Mouse (Mus musculus): ENCODE results near the gene Tmem273. TPM values are rescaled to one million over a fixed set of nuclear protein-coding genes. Genes with fewer than 3 reads are reported as not detected.

The Tmem273 gene
- not detected in 2 replicates for polyA plus RNA-seq (2012)

GRCm38 (mm10) chr14:32785556-32786130, at the start of gene Tmem273:
Gene Tmem273, plus strand, starts transcription at chr14:32785963.
- TF ChIP-seq GATA1 (IDR thresholded peaks at IDR 0.05; ENCODE audit: low read length), result no peak

- no peak for TF ChIP-seq GATA1 (IDR thresholded peaks at IDR 0.05; ENCODE audit: low read length)
Observed at GRCm38 (mm10) chr14:32736561-32736960, 49.2 kb upstream of the Tmem273 start.

GRCm38 (mm10) chr14:32738586-32738985, 47.2 kb upstream of the Tmem273 start:
- TF ChIP-seq GATA1 (IDR thresholded peaks at IDR 0.05; ENCODE audit: low read length), result no peak

GRCm38 (mm10) chr14:32748519-32748918, 37.2 kb upstream of the Tmem273 start:
- TF ChIP-seq GATA1 (IDR thresholded peaks at IDR 0.05; ENCODE audit: low read length), result no peak

GRCm38 (mm10) chr14:32750727-32751126, 35.0 kb upstream of the Tmem273 start:
- TF ChIP-seq GATA1 (IDR thresholded peaks at IDR 0.05; ENCODE audit: low read length), result no peak

GRCm38 (mm10) chr14:32754286-32754685, 31.5 kb upstream of the Tmem273 start:
- TF ChIP-seq GATA1 (IDR thresholded peaks at IDR 0.05; ENCODE audit: low read length), result no peak

GRCm38 (mm10) chr14:32762177-32762576, 23.6 kb upstream of the Tmem273 start:
- TF ChIP-seq GATA1 (IDR thresholded peaks at IDR 0.05; ENCODE audit: low read length), result no peak

- no peak for TF ChIP-seq GATA1 (IDR thresholded peaks at IDR 0.05; ENCODE audit: low read length)
Observed at GRCm38 (mm10) chr14:32770563-32770962, 15.2 kb upstream of the Tmem273 start.

- no peak for TF ChIP-seq GATA1 (IDR thresholded peaks at IDR 0.05; ENCODE audit: low read length)
Observed at GRCm38 (mm10) chr14:32772085-32772484, 13.7 kb upstream of the Tmem273 start.

- TF ChIP-seq GATA1 (IDR thresholded peaks at IDR 0.05; ENCODE audit: low read length), result no peak
Observed at GRCm38 (mm10) chr14:32772791-32773190, 13.0 kb upstream of the Tmem273 start.

- TF ChIP-seq GATA1 (IDR thresholded peaks at IDR 0.05; ENCODE audit: low read length), result no peak
Observed at GRCm38 (mm10) chr14:32773456-32773855, 12.3 kb upstream of the Tmem273 start.

- no peak for TF ChIP-seq GATA1 (IDR thresholded peaks at IDR 0.05; ENCODE audit: low read length)
Observed at GRCm38 (mm10) chr14:32776077-32776476, 9.7 kb upstream of the Tmem273 start.

- no peak for TF ChIP-seq GATA1 (IDR thresholded peaks at IDR 0.05; ENCODE audit: low read length)
Observed at GRCm38 (mm10) chr14:32778362-32778761, 7.4 kb upstream of the Tmem273 start.

- no peak for TF ChIP-seq GATA1 (IDR thresholded peaks at IDR 0.05; ENCODE audit: low read length)
Observed at GRCm38 (mm10) chr14:32782866-32783265, 2.9 kb upstream of the Tmem273 start.

- TF ChIP-seq GATA1 (IDR thresholded peaks at IDR 0.05; ENCODE audit: low read length), result no peak
Observed at GRCm38 (mm10) chr14:32784130-32784747, 1.5 kb upstream of the Tmem273 start.

- no peak for TF ChIP-seq GATA1 (IDR thresholded peaks at IDR 0.05; ENCODE audit: low read length)
Observed at GRCm38 (mm10) chr14:32784748-32785134, 1.0 kb upstream of the Tmem273 start.

GRCm38 (mm10) chr14:32787691-32788090, 1.9 kb downstream of the Tmem273 start:
- no peak for TF ChIP-seq GATA1 (IDR thresholded peaks at IDR 0.05; ENCODE audit: low read length)
